Mouse (Mus musculus) forebrain, embryonic 10.5 days (tissue): ENCODE measurements around the gene Lyrm4. TPM values are rescaled to one million over a fixed set of nuclear protein-coding genes. Genes with fewer than 3 reads are reported as not detected.

Experiments used
- DNase-seq: peaks from one replicate; pipeline ENCODE4 v3.0.0-alpha.2; 2017; ENCODE audit warnings: low spot score; ENCODE audit errors: extremely low spot score
- H3K27ac ChIP-seq: fragments of 300-500 bp; sonication (generic); 2 replicates; pipeline ENCODE4 v1.5.1; 2016; ENCODE audit warnings: mild to moderate bottlenecking
- H3K27me3 ChIP-seq: fragments of 300-500 bp; sonication (generic); 2 replicates; pipeline ENCODE4 v1.6.1; 2016; ENCODE audit warnings: mild to moderate bottlenecking; ENCODE audit not compliant: poor library complexity, severe bottlenecking
- H3K36me3 ChIP-seq: fragments of 300-500 bp; sonication (generic); replicated peaks from 2 replicates; pipeline ENCODE4 v1.6.1; 2016; ENCODE audit warnings: mild to moderate bottlenecking, moderate library complexity
- H3K4me1 ChIP-seq: fragments of 300-500 bp; sonication (generic); 2 replicates; pipeline ENCODE4 v1.6.1; 2016
- H3K4me3 ChIP-seq: fragments of 300-500 bp; sonication (generic); 2 replicates; pipeline ENCODE4 v1.5.1; 2016; ENCODE audit warnings: mild to moderate bottlenecking, moderate library complexity
- H3K9me3 ChIP-seq: fragments of 300-500 bp; sonication (generic); 2 replicates; pipeline ENCODE4 v1.6.1; 2016; ENCODE audit warnings: mild to moderate bottlenecking, moderate library complexity
- WGBS: fragments of 180-500 bp; shearing (Covaris S2); methylation state at CpG from one replicate; pipeline ENCODE4 v1.1.7; 2016; 5-methylcytosine and 5-hydroxymethylcytosine counted together
- polyA plus RNA-seq: library from polyadenylated mRNA; unstranded; fragments of >200 nt; fragmentation: Nextera tagmentation; extraction: Ambion mirVana; gene quantifications from 2 replicates; pipeline ENCODE4 v1.2.1, GENCODE M21; 2016

Lyrm4 gene
- polyA plus RNA-seq, 1 experiment from 2014 or later: 23.4 TPM

GRCm38 (mm10) chr13:35968719-35969430, 148.5 kb downstream of the Lyrm4 start:
- no peaks in the 10 kb centered on the region for H3K9me3 ChIP-seq
- peaks cover 27% of the 10 kb centered on the region for H3K4me1 ChIP-seq
- DNase-seq: peak; percentile 64
- H3K27me3 ChIP-seq: peaks cover 36% of the 10 kb centered on the region
- under 1% methylated on average over 57 of the region's 57 CpGs for WGBS
- H3K36me3 ChIP-seq: no peaks in the 10 kb centered on the region
- H3K27ac ChIP-seq: peak overlapping the region; percentile 81
- H3K4me3 ChIP-seq: peak overlapping the region; percentile 71

DNA sequence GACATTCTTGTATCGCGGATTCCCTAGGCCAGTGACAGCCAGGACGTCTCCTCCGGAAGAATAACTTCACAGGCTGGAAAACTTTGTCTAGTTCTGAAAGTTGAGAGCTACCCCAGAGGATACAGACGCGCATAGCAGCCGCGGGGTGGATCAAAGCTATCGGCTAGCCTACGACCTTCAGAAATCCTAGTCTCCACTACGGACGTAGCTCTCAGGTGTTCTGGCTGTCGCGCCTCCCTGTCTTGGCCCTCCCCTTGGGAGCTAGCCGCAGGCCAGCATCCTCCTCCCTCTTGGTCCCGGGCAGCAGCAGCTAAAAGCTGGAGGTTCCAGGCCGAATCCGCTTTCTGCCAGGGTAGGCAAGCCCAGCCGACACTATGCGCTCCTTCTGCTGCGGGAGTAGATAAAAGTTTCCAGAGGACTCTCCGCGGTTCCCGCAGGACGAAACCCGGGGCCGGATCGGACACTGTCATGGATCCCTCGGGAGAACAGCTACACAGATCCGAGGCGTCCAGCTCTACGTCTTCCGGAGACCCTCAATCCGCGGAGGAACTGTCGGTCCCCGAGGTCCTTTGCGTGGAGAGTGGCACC, 149.1 kb downstream of the Lyrm4 start:
- WGBS: under 1% methylated on average over 38 of the region's 38 CpGs
- H3K27me3 ChIP-seq: peaks cover 36% of the 10 kb centered on the region
- peak overlapping the region; percentile 71 for H3K4me3 ChIP-seq
- no peaks in the 10 kb centered on the region for H3K9me3 ChIP-seq
- DNase-seq: peak; percentile 61
- peak overlapping the region; percentile 81 for H3K27ac ChIP-seq
- H3K4me1 ChIP-seq: peaks cover 27% of the 10 kb centered on the region
- no peaks in the 10 kb centered on the region for H3K36me3 ChIP-seq

DNA sequence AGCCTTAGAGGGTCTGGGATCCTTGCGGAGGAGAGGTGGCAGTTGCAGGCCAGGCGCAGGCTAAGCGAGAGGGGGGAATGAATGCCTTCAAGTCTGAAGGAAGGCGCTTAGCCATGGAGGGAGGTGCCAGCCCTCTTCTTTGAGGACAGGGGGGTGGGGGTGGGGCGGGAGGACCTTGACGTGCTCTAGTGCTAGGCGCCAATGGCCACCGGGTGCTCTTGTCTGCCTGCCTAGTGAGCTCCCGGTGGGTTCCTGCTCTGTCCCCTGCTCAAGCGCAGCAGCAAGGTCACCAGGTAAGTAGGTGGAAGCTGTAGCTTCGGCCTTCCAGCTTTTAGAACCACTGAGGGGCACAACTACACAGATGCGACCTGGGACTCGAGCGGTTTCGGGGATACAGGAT, 149.6 kb downstream of the Lyrm4 start:
- Histone ChIP-seq H3K9me3 (no peaks in the 10 kb centered on the region), H3K36me3 (no peaks in the 10 kb centered on the region), H3K4me1 (peaks cover 27% of the 10 kb centered on the region), H3K27me3 (peaks cover 36% of the 10 kb centered on the region), H3K4me3 (peak overlapping the region; percentile 71), H3K27ac (peak overlapping the region; percentile 81)
- 2% methylated on average over 15 of the region's 15 CpGs for WGBS
- peak; percentile 47 for DNase-seq

- no peak overlapping the region for H3K27ac ChIP-seq
- no peaks in the 10 kb centered on the region for H3K36me3 ChIP-seq
- DNase-seq: no peak
- WGBS: 91% methylated on average over 4 of the region's 4 CpGs
- H3K9me3 ChIP-seq: no peaks in the 10 kb centered on the region
- peaks cover 14% of the 10 kb centered on the region for H3K27me3 ChIP-seq
- H3K4me3 ChIP-seq: no peak overlapping the region
- H3K4me1 ChIP-seq: peaks cover 13% of the 10 kb centered on the region
Observed at GRCm38 (mm10) chr13:35963583-35963982, 153.7 kb downstream of the Lyrm4 start.

DNA sequence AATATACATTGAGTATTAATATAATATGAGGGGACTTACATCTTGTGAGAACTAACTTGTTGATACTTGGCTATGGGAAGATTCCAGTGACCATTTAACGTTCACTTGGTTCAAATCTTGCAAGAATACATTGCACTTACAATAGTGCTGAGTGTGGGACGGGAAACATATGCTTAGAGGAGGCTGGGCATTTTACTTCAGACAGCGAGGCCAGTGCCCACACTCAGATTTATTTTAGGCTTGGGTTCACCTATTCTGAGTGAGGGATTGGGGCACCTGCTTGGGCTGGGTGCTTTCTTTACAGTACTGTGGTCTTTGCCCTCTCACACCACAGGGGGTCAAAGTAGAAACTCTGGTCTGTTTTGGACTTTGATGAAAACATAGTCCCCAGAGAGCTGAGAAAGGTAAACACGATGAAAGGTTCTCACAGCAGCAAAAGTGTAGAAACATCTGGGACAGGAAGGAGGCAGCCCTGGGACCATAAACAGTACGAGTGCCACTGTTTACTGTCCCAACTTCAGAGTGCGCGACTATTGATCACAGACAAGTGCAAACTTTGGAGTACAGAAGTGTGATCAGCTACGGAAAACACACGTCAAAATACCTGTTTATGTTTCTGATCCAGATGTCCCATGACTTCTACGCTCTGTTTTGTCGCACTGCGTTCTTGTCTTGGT, 157.8 kb downstream of the Lyrm4 start:
- no peak for DNase-seq
- H3K27me3 ChIP-seq: no peaks in the 10 kb centered on the region
- peaks cover 4% of the 10 kb centered on the region; the same call in 1 of the 2 replicates for H3K9me3 ChIP-seq
- H3K36me3 ChIP-seq: no peaks in the 10 kb centered on the region
- 87% methylated on average over 12 of the region's 12 CpGs for WGBS
- no peak overlapping the region for H3K4me3 ChIP-seq
- H3K27ac ChIP-seq: no peak overlapping the region
- H3K4me1 ChIP-seq: no peaks in the 10 kb centered on the region

DNA sequence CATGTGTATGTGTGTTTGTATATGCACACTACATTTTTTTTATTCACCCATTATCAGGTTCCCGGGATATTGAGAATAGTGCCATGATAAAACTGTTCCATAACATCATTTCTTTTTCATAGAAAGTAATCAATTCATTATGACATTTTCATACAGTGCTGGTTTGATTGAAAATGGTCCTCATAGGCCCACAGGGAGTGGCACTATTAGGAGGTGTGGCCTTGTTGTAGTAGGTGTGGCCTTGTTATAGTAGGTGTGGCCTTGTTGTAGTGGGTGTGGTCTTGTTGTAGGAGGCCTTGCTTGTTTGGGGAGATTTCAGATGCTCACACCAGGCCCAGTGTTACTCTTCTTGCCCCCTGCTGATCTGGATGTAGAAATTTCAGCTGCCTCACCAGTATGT, 158.8 kb downstream of the Lyrm4 start, which contains the start of gene Ppp1r3g:
Ppp1r3g (plus strand) TSS at position 301 of the 400 bp plus-strand sequence.
- WGBS: 92% methylated on average over 1 of the region's 1 CpGs
- no peak within 1 kb of the TSS for H3K27ac ChIP-seq
- no peaks in the 10 kb centered on the region for H3K36me3 ChIP-seq
- H3K27me3 ChIP-seq: no peaks in the 10 kb centered on the region
- no peak within 1 kb of the TSS for H3K4me3 ChIP-seq
- H3K9me3 ChIP-seq: peaks cover 4% of the 10 kb centered on the region; the same call in 1 of the 2 replicates
- H3K4me1 ChIP-seq: no peaks in the 10 kb centered on the region
- no peak for DNase-seq

- WGBS: 91% methylated on average over 17 of the region's 17 CpGs
- H3K4me1 ChIP-seq: no peaks in the 10 kb centered on the region
- H3K27me3 ChIP-seq: 0 out of 2 replicates have a peak, but pooled peaks cover 11% of the 10 kb centered on the region
- no peak overlapping the region for H3K4me3 ChIP-seq
- no peaks in the 10 kb centered on the region for H3K36me3 ChIP-seq
- no peak for DNase-seq
- no peaks in the 10 kb centered on the region for H3K9me3 ChIP-seq
- no peak overlapping the region for H3K27ac ChIP-seq
Observed at GRCm38 (mm10) chr13:35949814-35950455, 167.4 kb downstream of the Lyrm4 start.

DNA sequence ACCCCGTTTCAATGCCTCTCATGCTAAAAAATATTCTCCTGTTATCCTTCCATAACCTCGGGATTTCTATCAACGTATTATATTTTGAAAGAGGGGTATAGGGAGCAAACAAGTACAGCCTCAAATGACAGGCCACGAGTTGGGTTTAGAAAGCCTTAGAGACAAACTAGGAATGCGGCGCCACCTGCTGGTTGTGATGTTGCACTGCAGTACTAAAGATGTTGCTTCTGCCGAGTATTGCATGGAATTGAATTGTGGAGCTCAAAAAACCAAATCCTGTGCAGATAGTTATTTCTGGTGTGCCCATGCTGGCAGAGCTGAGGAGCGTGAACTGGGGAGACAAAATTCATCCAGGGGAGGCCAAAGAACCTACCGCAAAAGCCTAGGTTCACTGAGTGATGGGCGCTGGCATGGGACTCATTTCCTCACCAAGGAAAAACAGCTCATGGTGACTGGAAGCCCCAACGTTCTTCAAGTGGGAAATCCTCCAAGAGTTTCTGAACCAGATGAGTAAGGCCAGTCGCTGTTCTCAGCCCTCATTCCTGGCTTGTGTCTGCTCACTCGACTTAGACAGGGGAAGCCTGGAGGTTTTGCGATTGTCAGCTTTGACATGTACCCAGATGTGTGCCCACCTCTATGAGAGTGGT, 169.8 kb downstream of the Lyrm4 start:
- 26% methylated on average over 14 of the region's 14 CpGs for WGBS
- no peak overlapping the region for H3K27ac ChIP-seq

DNA sequence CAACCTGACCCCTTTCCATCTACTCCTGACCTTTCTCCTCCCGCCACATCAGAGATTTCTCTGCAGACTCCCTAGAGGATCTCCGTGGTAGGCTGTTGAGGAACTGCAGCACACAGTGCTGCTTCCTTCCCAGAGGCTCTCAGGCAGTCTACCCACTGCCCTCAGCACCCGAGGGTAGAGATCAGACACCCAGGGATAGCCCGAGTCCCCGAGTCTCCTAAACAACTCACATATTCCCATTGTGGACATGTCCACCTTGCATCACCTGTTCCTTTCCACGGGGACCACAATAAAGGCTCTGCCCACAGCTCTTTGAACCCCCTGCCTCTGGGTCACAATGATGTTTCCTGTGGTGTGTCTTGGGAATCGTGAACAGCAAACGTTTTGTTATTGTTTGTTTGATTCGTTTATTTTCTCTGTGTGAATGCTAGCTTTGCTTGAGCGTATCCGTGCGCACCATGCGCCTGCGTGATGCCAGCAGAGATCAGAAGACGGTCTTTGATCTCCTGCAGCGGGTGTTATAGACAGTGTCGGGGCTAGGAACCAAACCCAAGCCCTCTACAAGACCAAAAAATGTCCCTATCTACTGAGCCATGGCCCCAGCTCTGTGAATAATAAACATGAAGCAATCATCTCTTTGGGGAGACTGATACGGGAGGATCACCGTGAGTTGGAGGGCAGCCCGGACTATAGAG, 170.5 kb downstream of the Lyrm4 start:
- Histone ChIP-seq H3K4me1 (no peaks in the 10 kb centered on the region), H3K27me3 (0 out of 2 replicates have a peak, but pooled peaks cover 11% of the 10 kb centered on the region), H3K4me3 (no peak overlapping the region), H3K36me3 (no peaks in the 10 kb centered on the region), H3K9me3 (no peaks in the 10 kb centered on the region), H3K27ac (no peak overlapping the region)
- WGBS: 82% methylated on average over 20 of the region's 20 CpGs
- no peak for DNase-seq

More for the DNA sequence above, 169.8 kb downstream of the Lyrm4 start:
- DNase-seq: peak; percentile 79
- Histone ChIP-seq H3K4me1 (no peaks in the 10 kb centered on the region), H3K9me3 (no peaks in the 10 kb centered on the region), H3K4me3 (no peak overlapping the region), H3K36me3 (no peaks in the 10 kb centered on the region), H3K27me3 (0 out of 2 replicates have a peak, but pooled peaks cover 11% of the 10 kb centered on the region)

DNA sequence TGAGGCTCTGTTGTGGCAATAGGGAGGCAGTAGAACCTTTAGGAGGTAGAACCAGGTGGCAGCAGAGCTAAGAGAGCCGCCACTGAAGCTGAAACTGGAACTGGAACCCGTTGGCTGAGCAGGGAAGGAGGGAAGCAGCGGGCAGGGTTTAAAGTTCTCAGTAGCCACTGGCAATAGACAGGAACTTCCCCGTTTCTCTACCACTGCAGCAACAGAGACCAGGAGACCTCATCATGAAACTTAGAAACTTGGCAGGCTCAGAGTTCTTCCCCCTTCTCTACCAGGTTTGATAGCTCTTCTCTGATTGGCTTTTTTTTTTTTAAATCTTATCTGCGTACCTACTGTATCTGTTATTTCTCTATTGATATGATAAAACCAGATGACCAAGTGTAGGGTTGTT, 176.4 kb downstream of the Lyrm4 start:
- 89% methylated on average over 5 of the region's 5 CpGs for WGBS
- no peak for DNase-seq
- peaks cover 4% of the 10 kb centered on the region; the same call in 1 of the 2 replicates for H3K4me1 ChIP-seq
- no peaks in the 10 kb centered on the region for H3K9me3 ChIP-seq
- no peaks in the 10 kb centered on the region for H3K36me3 ChIP-seq
- H3K27ac ChIP-seq: no peak overlapping the region
- no peak overlapping the region for H3K4me3 ChIP-seq
- H3K27me3 ChIP-seq: no peaks in the 10 kb centered on the region

DNA sequence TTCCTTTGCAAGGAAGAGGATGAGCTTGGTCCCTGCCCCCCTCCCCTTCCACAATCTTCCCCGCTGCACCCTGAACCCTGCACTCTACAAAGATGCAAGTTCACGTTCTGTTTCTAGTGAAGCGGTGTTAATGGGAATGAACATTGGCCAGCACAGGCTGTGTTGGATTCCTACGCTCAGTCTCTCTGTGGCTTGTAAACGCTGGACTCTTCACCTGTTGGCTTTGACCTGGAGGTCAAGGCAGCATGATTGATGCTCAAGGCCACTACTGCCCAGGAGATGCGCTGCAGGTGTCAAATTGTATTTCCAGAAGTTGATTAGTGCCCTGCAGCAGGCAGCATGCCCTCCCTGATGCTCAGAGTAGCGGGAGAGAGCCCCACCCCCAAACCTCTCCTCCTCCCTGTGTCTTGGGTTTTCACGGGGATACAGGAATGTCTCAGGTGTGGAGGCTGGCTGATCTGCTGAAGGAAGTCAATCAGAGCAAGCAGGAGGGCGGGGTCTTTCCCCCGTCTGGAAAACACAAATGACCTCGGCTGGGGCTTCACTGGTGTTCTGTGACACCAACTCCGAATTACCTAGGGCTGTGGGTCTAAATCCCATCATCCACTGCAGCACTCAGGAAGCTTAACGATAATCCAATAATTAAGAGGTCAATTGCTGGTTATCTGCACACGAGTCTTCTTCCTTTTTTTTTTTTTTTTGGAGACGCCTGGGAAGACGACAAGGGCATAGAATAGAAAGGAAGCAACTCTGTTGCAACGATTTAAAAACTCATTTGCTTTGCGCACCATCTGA, 177.3 kb downstream of the Lyrm4 start:
- 71% methylated on average over 18 of the region's 18 CpGs for WGBS
- peaks cover under 1% of the 10 kb centered on the region; the same call in 1 of the 2 replicates for H3K9me3 ChIP-seq
- no peak overlapping the region for H3K27ac ChIP-seq
- H3K4me1 ChIP-seq: peaks cover 4% of the 10 kb centered on the region; the same call in 1 of the 2 replicates
- H3K4me3 ChIP-seq: no peak overlapping the region
- DNase-seq: no peak
- H3K36me3 ChIP-seq: no peaks in the 10 kb centered on the region
- no peaks in the 10 kb centered on the region for H3K27me3 ChIP-seq
